In the genomic region with DNA sequence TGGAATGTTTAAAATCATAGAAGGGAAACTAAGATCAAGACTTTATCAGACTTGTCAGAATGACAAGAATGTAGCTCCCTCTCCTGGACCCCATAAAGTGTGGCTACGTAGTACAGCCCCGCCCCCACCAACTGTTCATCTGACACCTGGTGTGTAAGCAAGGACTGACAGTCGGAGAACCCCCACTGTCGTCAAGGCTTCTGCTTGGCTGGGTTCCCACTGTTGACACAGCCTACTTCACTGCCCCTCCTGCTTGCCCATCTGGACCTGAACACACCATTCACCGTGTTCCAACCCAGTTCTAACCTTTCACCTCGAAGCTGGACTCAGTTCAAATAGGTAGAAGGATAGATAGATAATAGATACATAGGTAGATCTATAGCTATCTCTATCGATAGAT, we compare ENCODE assay signal across 10 mouse cellular contexts. TPM values are rescaled to one million over a fixed set of nuclear protein-coding genes. Genes with fewer than 3 reads are reported as not detected.
A peak's percentile ranks its signal among the peaks of the same experiment; 100 is the strongest.
DNase-seq lines count a peak whose midpoint lies in the region; ATAC-seq lines count a peak whose summit lies in the region.
"Had no signal": no experiment of that assay in that cellular context is flagged by ENCODE, and none has a peak within 500 bp of the region (broad histone marks: within the 10 kb centered on the region; RNA-seq: fewer than 3 reads in every experiment).

No protein-coding gene starts in this region.

- no peak overlapping the region for H3K4me2 ChIP-seq in forebrain, embryonic 16.5 days (ENCODE audit: low read length)
- H3K4me2 ChIP-seq in liver, embryonic 16.5 days (ENCODE audit: low read depth, low read length) = no peak overlapping the region
- no peak overlapping the region for H3K4me2 ChIP-seq in heart, embryonic 12.5 days
- H3K4me2 ChIP-seq: hindbrain, embryonic 14.5 days had no signal

- no peak for DNase-seq in forebrain, embryonic 10.5 days (ENCODE audit: extremely low spot score, low spot score)
- peak; percentile 75 for DNase-seq in A20 (ENCODE audit: low read depth, low spot score)
- DNase-seq in kidney, adult 18-20 months = peak; percentile 57
- DNase-seq in right cerebral cortex, postnatal 36 days (ENCODE audit: low spot score in 2 of 2) = no peak
- DNase-seq in gastrocnemius, adult 8-10 months (ENCODE audit: low spot score in 2 of 2) = no peak

- H3K4me1 ChIP-seq in forebrain, embryonic 16.5 days (replicated peaks; ENCODE audit: control insufficient read depth, insufficient read depth, low read length) = peaks cover 3% of the 10 kb centered on the region
- 0 out of 2 replicates have a peak, but pooled peaks cover 2% of the 10 kb centered on the region for H3K4me1 ChIP-seq in forebrain, embryonic 10.5 days
- peaks cover 14% of the 10 kb centered on the region for H3K4me1 ChIP-seq in liver, embryonic 16.5 days (ENCODE audit: control insufficient read depth, low read depth, low read length)
- H3K4me1 ChIP-seq in heart, embryonic 12.5 days (replicated peaks) = peaks cover 4% of the 10 kb centered on the region; the same call in 1 of the 2 replicates

- ATAC-seq in forebrain, embryonic 16.5 days = peak; percentile 49; the same call in 1 of the 2 replicates
- ATAC-seq in liver, embryonic 16.5 days (ENCODE audit: low read depth) = peak; percentile 74
- no peak for ATAC-seq in heart, embryonic 12.5 days (ENCODE audit: insufficient number of reproducible peaks, low FRiP score)

- no peak overlapping the region for H3K27ac ChIP-seq in forebrain, embryonic 16.5 days (ENCODE audit: low read length)
- no peak overlapping the region for H3K27ac ChIP-seq in forebrain, embryonic 10.5 days
- no peak overlapping the region for H3K27ac ChIP-seq in liver, embryonic 16.5 days (ENCODE audit: low read length)
- no peak overlapping the region for H3K27ac ChIP-seq in heart, embryonic 12.5 days (ENCODE audit: poor library complexity, severe bottlenecking)
- H3K27ac ChIP-seq: hindbrain, embryonic 14.5 days had no signal

- no peak overlapping the region for H3K9ac ChIP-seq in forebrain, embryonic 16.5 days (replicated peaks; ENCODE audit: low read depth, low read length)
- H3K9ac ChIP-seq in liver, embryonic 16.5 days (ENCODE audit: low read depth, low read length) = no peak overlapping the region
- H3K9ac ChIP-seq in heart, embryonic 12.5 days = no peak overlapping the region
- H3K9ac ChIP-seq: hindbrain, embryonic 14.5 days had no signal

- H3K36me3 ChIP-seq in forebrain, embryonic 16.5 days (ENCODE audit: control insufficient read depth, insufficient read depth) = no peaks in the 10 kb centered on the region
- H3K36me3 ChIP-seq in forebrain, embryonic 10.5 days (replicated peaks) = no peaks in the 10 kb centered on the region
- no peaks in the 10 kb centered on the region for H3K36me3 ChIP-seq in liver, embryonic 16.5 days (ENCODE audit: control insufficient read depth, insufficient read depth)
- H3K36me3 ChIP-seq in heart, embryonic 12.5 days = no peaks in the 10 kb centered on the region

- no peaks in the 10 kb centered on the region for H3K27me3 ChIP-seq in forebrain, embryonic 16.5 days (replicated peaks; ENCODE audit: control insufficient read depth, insufficient read depth, low read length)
- no peaks in the 10 kb centered on the region for H3K27me3 ChIP-seq in forebrain, embryonic 10.5 days (ENCODE audit: poor library complexity, severe bottlenecking)
- no peaks in the 10 kb centered on the region for H3K27me3 ChIP-seq in liver, embryonic 16.5 days (ENCODE audit: control insufficient read depth, insufficient read depth, low read depth, low read length)
- no peaks in the 10 kb centered on the region for H3K27me3 ChIP-seq in heart, embryonic 12.5 days (replicated peaks)

- H3K9me3 ChIP-seq in forebrain, embryonic 16.5 days (ENCODE audit: control insufficient read depth, low read length) = no peaks in the 10 kb centered on the region; the same call in 1 of the 2 replicates
- H3K9me3 ChIP-seq in forebrain, embryonic 10.5 days = no peaks in the 10 kb centered on the region
- no peaks in the 10 kb centered on the region for H3K9me3 ChIP-seq in liver, embryonic 16.5 days (replicated peaks; ENCODE audit: control insufficient read depth, low read length)
- no peaks in the 10 kb centered on the region; the same call in 1 of the 2 replicates for H3K9me3 ChIP-seq in heart, embryonic 12.5 days (replicated peaks)

- H3K4me3 ChIP-seq in forebrain, embryonic 16.5 days (replicated peaks; ENCODE audit: low read length) = no peak overlapping the region
- no peak overlapping the region for H3K4me3 ChIP-seq in forebrain, embryonic 10.5 days
- no peak overlapping the region for H3K4me3 ChIP-seq in liver, embryonic 16.5 days (ENCODE audit: low read depth, low read length)
- H3K4me3 ChIP-seq in heart, embryonic 12.5 days = no peak overlapping the region
- H3K4me3 ChIP-seq: erythroblast, embryonic 14.5 days had no signal

- 50% methylated on average over 7 of the region's 7 CpGs for WGBS in forebrain, embryonic 16.5 days
- 80% methylated on average over 7 of the region's 7 CpGs for WGBS in forebrain, embryonic 10.5 days
- WGBS in liver, embryonic 16.5 days (ENCODE audit: insufficient replicate concordance) = 44% methylated on average over 7 of the region's 7 CpGs
- 51% methylated on average over 7 of the region's 7 CpGs for WGBS in heart, embryonic 12.5 days

RNA-seq across cellular contexts. Expression of a gene that starts 15.5 kb away (rescaled TPM):
- polyA plus RNA-seq in forebrain, embryonic 16.5 days (2015; fragmentation: Nextera tagmentation; extraction: Ambion mirVana) = 45.2 and 50.4 TPM in 2 replicates
- polyA plus RNA-seq in forebrain, embryonic 10.5 days (2016; fragmentation: Nextera tagmentation; extraction: Ambion mirVana) = 66.2 and 67.7 TPM in 2 replicates
- 45.3 and 50.3 TPM in 2 replicates for polyA plus RNA-seq in liver, embryonic 16.5 days (2015; fragmentation: Nextera tagmentation; extraction: Ambion mirVana)
- polyA plus RNA-seq in heart, embryonic 12.5 days (2016; fragmentation: Nextera tagmentation; extraction: Ambion mirVana) = 68.2 and 68.7 TPM in 2 replicates
- 100 to 1,000 TPM; 121 to 159 (median 140) TPM for total RNA-seq in gastrocnemius, adult 8-10 months (2022)

RNA-seq across cellular contexts. Expression of a gene that starts 32.4 kb away (rescaled TPM):
- polyA plus RNA-seq in forebrain, embryonic 16.5 days (2015; fragmentation: Nextera tagmentation; extraction: Ambion mirVana) = 49.6 and 52.6 TPM in 2 replicates
- polyA plus RNA-seq in forebrain, embryonic 10.5 days (2016; fragmentation: Nextera tagmentation; extraction: Ambion mirVana) = 173 and 180 TPM in 2 replicates
- 63.5 and 64.4 TPM in 2 replicates for polyA plus RNA-seq in liver, embryonic 16.5 days (2015; fragmentation: Nextera tagmentation; extraction: Ambion mirVana)
- 109 and 115 TPM in 2 replicates for polyA plus RNA-seq in heart, embryonic 12.5 days (2016; fragmentation: Nextera tagmentation; extraction: Ambion mirVana)
- under 1 TPM; 0.10 to 0.54 (median 0.44) TPM for total RNA-seq in gastrocnemius, adult 8-10 months (2022)

RNA-seq across cellular contexts. Expression of a gene that starts 53.9 kb away (rescaled TPM):
- polyA plus RNA-seq in forebrain, embryonic 16.5 days (2015; fragmentation: Nextera tagmentation; extraction: Ambion mirVana) = 5.7 and 6.5 TPM in 2 replicates
- polyA plus RNA-seq in forebrain, embryonic 10.5 days (2016; fragmentation: Nextera tagmentation; extraction: Ambion mirVana) = 3.6 and 4.1 TPM in 2 replicates
- 2.9 and 3.0 TPM in 2 replicates for polyA plus RNA-seq in liver, embryonic 16.5 days (2015; fragmentation: Nextera tagmentation; extraction: Ambion mirVana)
- 4.5 and 4.8 TPM in 2 replicates for polyA plus RNA-seq in heart, embryonic 12.5 days (2016; fragmentation: Nextera tagmentation; extraction: Ambion mirVana)
- total RNA-seq in gastrocnemius, adult 8-10 months (2022) = 1 to 10 TPM; 4.6 to 7.1 (median 5.2) TPM

Comparison
In these comparisons a context has a peak if more than half of its experiments do, and no peak if none do; other contexts are left out.
1. DNase-seq: peak in A20 (single experiment) and kidney, adult 18-20 months (single experiment); none in forebrain, embryonic 10.5 days (single experiment), right cerebral cortex, postnatal 36 days (0 of 2) and gastrocnemius, adult 8-10 months (0 of 2).